Mouse (Mus musculus): ENCODE data around the gene Gm20388. TPM values are rescaled to one million over a fixed set of nuclear protein-coding genes. Genes with fewer than 3 reads are reported as not detected.
A peak's percentile ranks its signal among the peaks of the same experiment; 100 is the strongest.

Gm20388 gene
- polyA plus RNA-seq, 1 experiment from 2014 or later = not detected

DNA sequence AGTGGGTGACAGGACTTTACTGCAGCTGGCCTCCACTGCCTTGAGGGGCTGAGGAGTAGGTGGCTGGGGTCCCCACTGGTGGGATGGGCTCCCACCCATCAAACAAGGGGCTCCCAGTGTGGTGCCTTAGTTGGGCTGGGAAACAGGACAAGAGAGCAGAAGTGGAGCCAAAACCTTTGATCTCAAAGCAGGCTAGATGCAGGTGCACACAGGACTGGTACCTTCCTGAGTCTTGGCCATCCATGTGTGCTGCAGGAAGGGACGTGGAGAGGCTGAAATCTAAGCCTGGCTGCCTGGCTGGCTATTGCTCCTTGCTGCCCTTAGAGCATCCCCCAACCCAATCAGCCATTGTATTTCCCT is 2941.9 kb downstream of the Gm20388 start:
- 47% methylated on average over 1 of the region's 1 CpGs for WGBS (ENCODE audit: insufficient replicate concordance)
- Histone ChIP-seq H3K4me2 (no peak overlapping the region), H3K27me3 (peaks cover 65% of the 10 kb centered on the region), H3K9ac (no peak overlapping the region), H3K4me3 (replicated peaks) (no peak overlapping the region), H3K27ac (no peak overlapping the region), H3K4me1 (replicated peaks) (peaks cover 4% of the 10 kb centered on the region; the same call in 1 of the 2 replicates), H3K36me3 (no peaks in the 10 kb centered on the region), H3K9me3 (replicated peaks) (no peaks in the 10 kb centered on the region)
- DNase-seq = no peak
- no peak for ATAC-seq (ENCODE audit: low read depth)

DNA sequence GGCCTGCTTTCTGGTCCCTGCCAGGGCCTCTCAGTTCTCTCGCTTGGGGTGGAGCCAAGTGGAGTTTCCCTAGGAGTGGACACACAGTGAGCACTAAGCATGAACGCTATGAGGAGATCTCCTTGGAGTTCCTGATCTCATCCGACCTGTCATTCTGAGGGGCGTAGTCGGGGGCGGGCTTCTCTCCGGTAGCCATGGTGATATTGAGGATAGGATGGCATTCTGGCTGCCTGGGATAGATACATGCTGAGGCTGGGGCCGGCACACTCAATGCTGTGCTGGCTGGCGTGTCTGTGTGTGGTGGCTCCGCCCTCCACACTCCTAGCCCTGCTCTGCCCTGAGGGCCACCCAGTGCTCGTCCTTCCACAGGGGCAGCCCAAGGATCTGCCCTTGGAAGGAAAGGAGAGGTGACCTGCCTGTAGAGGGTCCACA is 2942.7 kb downstream of the Gm20388 start:
- H3K4me2 ChIP-seq = no peak overlapping the region
- no peaks in the 10 kb centered on the region for H3K9me3 ChIP-seq (replicated peaks)
- no peak overlapping the region for H3K9ac ChIP-seq
- 39% methylated on average over 11 of the region's 11 CpGs for WGBS (ENCODE audit: insufficient replicate concordance)
- no peak overlapping the region for H3K27ac ChIP-seq
- ATAC-seq (ENCODE audit: low read depth) (no peak), DNase-seq (no peak)
- H3K4me1 ChIP-seq (replicated peaks) = peaks cover 2% of the 10 kb centered on the region; the same call in 1 of the 2 replicates
- H3K4me3 ChIP-seq (replicated peaks) = no peak overlapping the region
- H3K36me3 ChIP-seq = no peaks in the 10 kb centered on the region
- H3K27me3 ChIP-seq = peaks cover 63% of the 10 kb centered on the region

DNA sequence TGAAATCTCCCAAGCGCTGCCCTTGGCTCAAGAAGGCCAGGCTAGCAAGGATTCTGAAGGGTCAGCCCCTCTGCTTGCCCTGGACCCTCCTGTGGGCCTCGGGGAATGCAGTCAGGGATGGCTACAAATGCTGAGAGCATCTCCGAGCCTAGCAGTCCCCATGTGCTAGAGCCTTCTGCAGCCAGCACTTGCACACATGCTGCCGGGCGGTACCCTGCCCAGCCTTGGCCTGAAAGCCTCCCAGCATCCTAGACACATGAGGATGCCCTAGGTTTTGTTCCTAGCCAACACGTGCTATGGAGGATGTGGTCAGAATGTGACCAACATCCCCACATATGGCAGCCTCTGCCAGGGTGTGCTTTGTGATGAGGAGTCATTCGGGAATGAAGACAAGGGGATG is 2943.7 kb downstream of the Gm20388 start:
- H3K4me2 ChIP-seq = no peak overlapping the region
- no peak for DNase-seq
- H3K4me1 ChIP-seq (replicated peaks) = no peaks in the 10 kb centered on the region
- no peak overlapping the region for H3K27ac ChIP-seq
- peaks cover 58% of the 10 kb centered on the region for H3K27me3 ChIP-seq
- no peak overlapping the region for H3K4me3 ChIP-seq (replicated peaks)
- 60% methylated on average over 7 of the region's 7 CpGs for WGBS (ENCODE audit: insufficient replicate concordance)
- no peak for ATAC-seq (ENCODE audit: low read depth)
- H3K36me3 ChIP-seq = no peaks in the 10 kb centered on the region
- H3K9ac ChIP-seq = no peak overlapping the region
- H3K9me3 ChIP-seq (replicated peaks) = no peaks in the 10 kb centered on the region

DNA sequence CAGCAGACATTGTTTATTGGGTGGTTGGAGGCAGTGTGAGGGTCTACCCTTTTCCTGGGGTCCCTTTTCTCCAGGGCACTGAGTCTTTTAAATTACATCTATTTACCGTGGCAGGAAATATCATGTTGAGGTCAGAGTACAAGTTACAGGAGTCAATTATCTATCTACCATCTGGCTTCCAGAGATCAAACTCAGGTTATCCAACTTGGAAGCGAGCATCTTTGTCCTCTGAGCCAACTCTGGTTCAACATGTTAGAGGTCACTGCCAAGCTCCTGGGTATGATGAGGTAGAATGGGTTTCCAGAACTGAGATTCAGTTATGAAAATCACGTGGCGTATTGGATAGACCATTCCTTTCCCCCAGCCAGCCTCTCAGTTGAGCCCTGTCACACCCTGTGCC is 2944.5 kb downstream of the Gm20388 start:
- DNase-seq = no peak
- H3K9me3 ChIP-seq (replicated peaks) = no peaks in the 10 kb centered on the region
- peaks cover 58% of the 10 kb centered on the region for H3K27me3 ChIP-seq
- H3K27ac ChIP-seq = no peak overlapping the region
- no peaks in the 10 kb centered on the region for H3K36me3 ChIP-seq
- no peak for ATAC-seq (ENCODE audit: low read depth)
- H3K4me1 ChIP-seq (replicated peaks) = peaks cover 6% of the 10 kb centered on the region; the same call in 1 of the 2 replicates
- H3K9ac ChIP-seq = no peak overlapping the region
- H3K4me3 ChIP-seq (replicated peaks) = no peak overlapping the region
- no peak overlapping the region for H3K4me2 ChIP-seq
- 61% methylated on average over 4 of the region's 4 CpGs for WGBS (ENCODE audit: insufficient replicate concordance)

DNA sequence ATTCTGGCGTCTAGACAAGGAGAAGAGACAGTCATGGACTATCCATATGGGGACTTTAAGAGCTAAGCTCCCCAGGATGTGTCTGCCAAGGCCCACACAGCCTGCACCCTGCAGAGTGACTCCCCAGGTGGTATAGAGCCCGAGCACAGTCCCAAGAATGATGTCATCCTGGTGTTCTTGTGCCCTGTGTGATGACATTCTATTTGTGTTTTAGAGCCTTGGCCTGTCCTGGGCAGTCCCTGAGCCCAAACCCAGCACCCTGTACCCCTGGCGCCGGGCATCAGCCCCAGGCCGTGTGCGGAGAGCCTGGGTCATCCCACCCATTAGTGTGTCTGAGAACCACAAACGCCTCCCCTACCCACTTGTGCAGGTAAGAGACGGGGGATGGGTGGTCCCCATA is 2945.6 kb downstream of the Gm20388 start:
- H3K4me2 ChIP-seq = no peak overlapping the region
- peaks cover 7% of the 10 kb centered on the region; the same call in 1 of the 2 replicates for H3K4me1 ChIP-seq (replicated peaks)
- H3K9ac ChIP-seq = no peak overlapping the region
- ATAC-seq (ENCODE audit: low read depth) = no peak
- H3K4me3 ChIP-seq (replicated peaks) = no peak overlapping the region
- H3K27me3 ChIP-seq = peaks cover 54% of the 10 kb centered on the region
- no peak overlapping the region for H3K27ac ChIP-seq
- H3K36me3 ChIP-seq = no peaks in the 10 kb centered on the region
- H3K9me3 ChIP-seq (replicated peaks) = no peaks in the 10 kb centered on the region
- WGBS (ENCODE audit: insufficient replicate concordance) = 66% methylated on average over 8 of the region's 8 CpGs
- no peak for DNase-seq

DNA sequence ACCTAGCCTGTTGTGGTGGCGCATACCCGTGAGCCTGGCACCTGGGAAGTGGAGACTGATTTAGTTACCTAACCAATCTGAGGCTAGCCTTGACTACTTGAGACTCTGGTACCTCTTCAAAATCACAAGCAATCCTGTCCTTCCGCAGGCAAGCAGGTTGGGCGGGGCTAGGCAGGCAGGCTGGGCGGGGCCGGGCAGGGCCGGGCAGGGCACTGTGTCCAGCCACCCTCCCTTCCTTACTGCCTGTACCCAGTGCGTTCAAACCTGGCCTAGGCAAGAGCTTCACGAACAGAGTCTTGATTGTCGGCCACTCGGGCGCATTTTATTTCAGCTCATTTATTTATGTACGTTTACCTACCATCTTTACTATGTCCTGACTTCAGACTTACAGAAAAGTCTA is 2949.2 kb downstream of the Gm20388 start:
- Histone ChIP-seq H3K27ac (no peak overlapping the region), H3K9ac (no peak overlapping the region), H3K36me3 (no peaks in the 10 kb centered on the region), H3K4me3 (replicated peaks) (no peak overlapping the region), H3K27me3 (peaks cover 40% of the 10 kb centered on the region), H3K4me1 (replicated peaks) (peaks cover 7% of the 10 kb centered on the region), H3K4me2 (no peak overlapping the region), H3K9me3 (replicated peaks) (no peaks in the 10 kb centered on the region)
- ATAC-seq (ENCODE audit: low read depth) = no peak
- WGBS (ENCODE audit: insufficient replicate concordance) = 48% methylated on average over 13 of the region's 13 CpGs
- no peak for DNase-seq

DNA sequence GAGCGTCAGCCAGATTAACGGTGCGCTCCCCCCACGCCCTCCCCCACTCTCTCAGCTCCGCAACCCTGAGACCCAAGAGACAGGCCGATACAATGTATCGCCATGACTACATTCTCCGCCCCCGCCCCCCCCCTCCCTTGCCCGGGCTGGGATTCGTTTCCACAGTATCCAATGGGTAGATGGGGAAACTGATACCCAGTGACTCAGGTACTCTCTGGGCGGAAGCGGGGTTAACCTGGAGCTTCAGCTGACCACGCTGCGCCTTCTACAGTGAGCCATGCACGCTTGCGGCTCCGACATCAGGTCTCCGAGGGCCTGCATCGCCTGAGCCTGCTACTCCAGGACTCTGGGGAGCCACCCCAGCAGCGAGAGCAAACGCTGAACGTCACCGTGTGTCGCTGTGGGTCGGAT is 2954.1 kb downstream of the Gm20388 start:
- Histone ChIP-seq H3K4me2 (peak overlapping the region; percentile 23; the same call in 1 of the 2 replicates), H3K27ac (no peak overlapping the region), H3K9me3 (replicated peaks) (no peaks in the 10 kb centered on the region), H3K4me3 (replicated peaks) (no peak overlapping the region), H3K27me3 (peaks cover 45% of the 10 kb centered on the region), H3K9ac (no peak overlapping the region), H3K4me1 (replicated peaks) (peaks cover 5% of the 10 kb centered on the region), H3K36me3 (no peaks in the 10 kb centered on the region)
- 50% methylated on average over 26 of the region's 26 CpGs for WGBS (ENCODE audit: insufficient replicate concordance)
- ATAC-seq (ENCODE audit: low read depth) (no peak), DNase-seq (no peak)

DNA sequence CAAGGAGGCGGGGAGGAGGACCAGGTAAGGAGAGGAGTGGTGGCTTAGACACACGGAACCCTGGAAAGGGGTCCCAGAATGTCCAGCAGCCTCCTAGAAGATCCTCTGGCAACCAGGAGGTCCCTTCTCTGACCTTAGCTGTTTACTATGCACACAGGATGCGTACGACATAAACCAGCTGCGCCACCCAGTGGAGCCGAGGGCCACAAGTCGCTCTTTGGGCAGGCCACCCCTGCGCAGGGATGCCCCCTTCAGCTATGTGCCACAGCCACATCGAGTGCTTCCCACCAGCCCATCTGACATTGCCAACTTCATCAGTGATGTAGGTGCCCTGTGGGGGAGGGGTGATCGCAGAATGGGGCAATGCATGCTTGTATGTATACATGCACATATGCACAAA is 2954.8 kb downstream of the Gm20388 start:
- Histone ChIP-seq H3K4me1 (replicated peaks) (peaks cover 8% of the 10 kb centered on the region), H3K27me3 (peaks cover 40% of the 10 kb centered on the region), H3K4me2 (0 out of 2 replicates have a peak overlapping the region, but pooled peaks have one; percentile 23), H3K9ac (no peak overlapping the region), H3K9me3 (replicated peaks) (no peaks in the 10 kb centered on the region), H3K27ac (no peak overlapping the region), H3K36me3 (no peaks in the 10 kb centered on the region), H3K4me3 (replicated peaks) (no peak overlapping the region)
- DNase-seq = no peak
- 45% methylated on average over 10 of the region's 10 CpGs for WGBS (ENCODE audit: insufficient replicate concordance)
- no peak for ATAC-seq (ENCODE audit: low read depth)

DNA sequence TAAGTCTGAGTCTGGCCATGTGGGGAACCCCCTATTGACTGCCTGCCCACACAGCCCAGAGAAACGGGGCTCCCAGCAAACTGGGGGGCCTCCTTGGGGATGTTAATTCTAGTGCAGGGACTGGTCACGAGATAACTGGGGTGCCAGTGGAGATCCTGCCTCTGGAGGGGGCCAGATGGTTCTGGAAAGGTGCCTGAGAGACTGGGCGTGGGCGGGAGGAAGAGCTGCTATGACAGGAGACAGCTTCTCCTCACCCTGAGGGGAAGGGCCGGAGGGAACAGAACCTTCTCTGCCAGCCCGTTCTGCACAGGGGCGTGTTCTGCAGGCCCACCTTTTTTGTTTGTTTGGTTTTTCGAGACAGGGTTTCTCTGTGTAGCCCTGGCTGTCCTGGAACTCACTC is 2955.6 kb downstream of the Gm20388 start:
- no peaks in the 10 kb centered on the region for H3K36me3 ChIP-seq
- 52% methylated on average over 8 of the region's 8 CpGs for WGBS (ENCODE audit: insufficient replicate concordance)
- no peaks in the 10 kb centered on the region for H3K9me3 ChIP-seq (replicated peaks)
- no peak overlapping the region for H3K27ac ChIP-seq
- peaks cover 36% of the 10 kb centered on the region for H3K27me3 ChIP-seq
- H3K4me2 ChIP-seq = no peak overlapping the region
- no peak overlapping the region for H3K9ac ChIP-seq
- DNase-seq (no peak), ATAC-seq (ENCODE audit: low read depth) (no peak)
- H3K4me3 ChIP-seq (replicated peaks) = no peak overlapping the region
- H3K4me1 ChIP-seq (replicated peaks) = peaks cover 13% of the 10 kb centered on the region

DNA sequence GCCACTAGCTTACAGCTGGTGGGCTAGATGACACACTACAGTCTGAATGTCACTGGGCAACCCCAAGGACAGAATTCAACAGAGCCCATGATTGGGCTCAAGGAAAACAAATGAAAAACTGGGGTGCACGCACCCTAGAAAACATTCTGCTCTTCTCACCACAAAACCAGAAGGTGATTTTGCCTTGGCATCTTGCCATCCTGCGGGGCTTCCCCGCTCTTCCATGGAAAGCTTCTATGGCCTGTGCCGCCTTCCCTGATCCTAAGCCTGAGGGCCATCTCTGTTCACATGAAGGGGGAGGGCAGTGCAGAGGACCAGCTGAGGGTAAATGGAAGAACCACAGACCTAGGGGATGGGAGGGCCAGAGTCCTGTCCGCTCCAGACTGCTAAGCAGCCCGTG is 2957.3 kb downstream of the Gm20388 start:
- H3K27me3 ChIP-seq = peaks cover 34% of the 10 kb centered on the region
- H3K9ac ChIP-seq = no peak overlapping the region
- H3K4me3 ChIP-seq (replicated peaks) = no peak overlapping the region
- H3K27ac ChIP-seq = no peak overlapping the region
- no peaks in the 10 kb centered on the region for H3K36me3 ChIP-seq
- DNase-seq (no peak), ATAC-seq (ENCODE audit: low read depth) (no peak)
- H3K4me1 ChIP-seq (replicated peaks) = peaks cover 22% of the 10 kb centered on the region
- no peak overlapping the region for H3K4me2 ChIP-seq
- no peaks in the 10 kb centered on the region for H3K9me3 ChIP-seq (replicated peaks)
- WGBS (ENCODE audit: insufficient replicate concordance) = 69% methylated on average over 6 of the region's 6 CpGs

DNA sequence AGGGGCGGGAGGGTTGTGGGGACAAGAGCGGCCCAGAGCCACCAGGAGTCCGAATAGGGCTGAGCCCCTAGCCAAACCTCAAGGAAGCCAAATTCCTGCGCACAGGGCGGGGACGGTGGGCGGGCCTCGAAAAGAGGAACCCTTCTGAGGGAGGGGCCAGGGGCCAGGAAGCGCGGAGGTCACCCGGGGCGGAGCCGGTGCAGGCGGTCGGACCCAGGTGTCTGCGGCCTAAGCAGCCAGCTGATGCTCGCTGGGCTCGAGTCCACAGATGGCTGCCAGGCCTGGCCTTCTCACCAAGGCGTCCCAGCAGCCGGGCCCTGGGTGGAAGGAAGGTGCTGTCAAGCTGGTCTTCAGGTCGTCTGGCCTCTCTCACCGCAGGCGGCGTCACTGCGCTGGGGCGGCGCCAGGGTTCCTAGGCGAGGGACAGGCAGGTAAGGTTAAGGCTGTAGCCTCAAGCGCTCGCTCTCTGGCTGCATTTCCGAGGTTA is 2959.8 kb downstream of the Gm20388 start:
- H3K9ac ChIP-seq = peak overlapping the region; percentile 61
- peak overlapping the region; percentile 71 for H3K4me2 ChIP-seq
- H3K27me3 ChIP-seq = peaks cover 14% of the 10 kb centered on the region
- H3K36me3 ChIP-seq = no peaks in the 10 kb centered on the region
- 7% methylated on average over 30 of the region's 31 CpGs for WGBS (ENCODE audit: insufficient replicate concordance)
- H3K4me3 ChIP-seq (replicated peaks) = peak overlapping the region; percentile 45
- H3K27ac ChIP-seq = no peak overlapping the region
- H3K9me3 ChIP-seq (replicated peaks) = no peaks in the 10 kb centered on the region
- ATAC-seq (ENCODE audit: low read depth) (peak; percentile 64), DNase-seq (peak; percentile 61)
- peaks cover 22% of the 10 kb centered on the region for H3K4me1 ChIP-seq (replicated peaks)

DNA sequence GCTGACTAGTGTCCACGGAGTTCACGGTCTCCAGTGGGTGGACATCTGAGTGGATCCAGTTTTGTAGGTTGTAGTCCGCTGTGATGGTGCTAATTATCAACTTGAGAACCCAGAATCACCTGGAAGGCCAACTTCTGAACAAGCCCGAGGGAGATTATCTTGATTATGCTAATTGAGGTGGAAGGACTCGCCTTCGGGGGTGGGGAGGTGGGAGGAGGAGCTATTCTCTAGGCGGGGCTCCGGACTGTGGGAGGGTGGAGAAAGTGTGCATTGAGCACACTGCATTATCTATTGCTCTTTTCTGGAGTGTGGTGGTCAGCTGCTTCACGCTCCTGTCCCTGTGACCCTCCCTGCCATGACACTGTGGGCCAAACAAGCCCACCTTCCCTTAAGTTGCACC is 2961.0 kb downstream of the Gm20388 start:
- 42% methylated on average over 9 of the region's 9 CpGs for WGBS (ENCODE audit: insufficient replicate concordance)
- H3K9me3 ChIP-seq (replicated peaks) = no peaks in the 10 kb centered on the region
- H3K4me1 ChIP-seq (replicated peaks) = peaks cover 22% of the 10 kb centered on the region
- no peak overlapping the region for H3K4me3 ChIP-seq (replicated peaks)
- 0 out of 2 replicates have a peak, but pooled peaks cover 6% of the 10 kb centered on the region for H3K27me3 ChIP-seq
- H3K36me3 ChIP-seq = no peaks in the 10 kb centered on the region
- no peak overlapping the region for H3K27ac ChIP-seq
- peak; percentile 59 for ATAC-seq (ENCODE audit: low read depth)
- peak overlapping the region; percentile 16; the same call in 1 of the 2 replicates for H3K4me2 ChIP-seq
- no peak for DNase-seq
- H3K9ac ChIP-seq = no peak overlapping the region

Measured in liver, embryonic 13.5 days (tissue).